Mouse (Mus musculus) T-helper 17 cell (primary cell): Measurements from ENCODE around the gene Tmem14c.
"Not testable (repeated sequence)": the region's sequence is repeated elsewhere in the genome, so short reads cannot be mapped to it uniquely, and the experiment has no call there.

Experiments
- in situ Hi-C, 2 experiments: fragments of 300-600 bp; cut with MboI, MseI; formaldehyde crosslinking; loops; 1 replicate in 1 of 2; 2 replicates in 1 of 2; pipeline ENCODE4 v1.15.1; 2025; ENCODE audit warnings: high pct_unique_total_duplicates in 2 of 2

Tmem14c gene

DNA sequence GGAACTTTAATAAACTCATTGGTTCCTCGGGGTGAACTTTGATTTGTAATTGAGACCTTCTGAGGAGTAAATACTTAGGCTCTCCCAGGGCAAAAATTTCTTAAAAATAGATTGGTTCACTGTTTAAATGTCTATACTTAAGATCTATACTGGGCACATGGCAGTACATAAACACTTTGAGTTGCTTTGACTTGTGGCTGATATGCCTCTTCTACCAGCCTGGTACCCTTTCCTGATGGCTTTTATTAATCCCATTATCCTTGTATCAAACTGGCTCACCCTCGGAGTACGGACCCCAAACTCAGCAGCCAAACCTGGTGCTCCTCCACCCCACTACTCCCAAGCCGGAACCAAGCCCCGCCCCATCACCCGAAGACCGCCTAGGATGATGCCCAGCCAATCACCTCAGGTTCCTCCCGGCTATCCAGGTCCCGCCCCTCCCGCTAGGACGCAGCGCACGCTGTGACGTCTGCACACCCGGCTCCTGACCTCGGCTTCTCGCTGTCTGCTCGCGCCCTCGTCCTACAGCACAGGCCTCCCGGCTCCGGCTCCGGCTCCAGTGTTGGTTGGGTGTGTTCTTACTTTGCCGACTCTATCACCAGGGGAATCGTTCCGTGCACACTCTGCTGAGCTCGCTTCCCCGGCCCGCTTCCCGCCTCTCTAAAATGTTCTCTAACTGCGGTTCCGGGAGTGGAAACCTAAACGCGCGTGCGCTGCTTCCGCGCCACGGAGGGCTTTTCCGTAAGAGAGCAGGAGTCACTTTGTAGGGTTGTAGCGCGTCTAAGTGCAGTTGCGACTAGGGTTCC, at the start of gene Tmem14c:
Gene Tmem14c (plus strand): TSS at position 464 of the 806 bp plus-strand sequence.
- in situ Hi-C loops = loop anchor here in 1 of 2 experiments (10.0 to 25.0 kb wide), 3 partner anchors 171 to 1046 kb away; partner anchors contain the start of genes Hivep1 and Tmem170b

DNA sequence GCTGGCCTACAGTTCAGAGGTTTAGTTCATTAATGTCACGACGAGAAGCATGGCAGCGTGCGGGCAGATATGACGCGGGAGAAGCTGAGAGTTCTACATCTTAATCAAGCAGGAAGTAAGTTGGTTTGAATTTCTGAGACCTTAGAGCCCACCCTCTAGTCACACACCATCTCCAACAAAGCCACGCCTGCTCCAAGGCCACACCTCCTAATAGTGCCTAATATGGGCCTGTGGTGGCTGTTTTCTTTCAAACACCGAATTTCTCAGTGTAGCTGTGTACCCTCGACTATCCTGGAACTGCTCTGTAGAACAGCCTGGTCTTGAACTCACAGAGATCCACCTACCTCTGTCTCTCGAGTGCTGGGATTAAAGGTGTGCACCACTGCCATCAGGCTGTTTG, 48.5 kb upstream of the Tmem14c start:
- in situ Hi-C loops = no loop called here

DNA sequence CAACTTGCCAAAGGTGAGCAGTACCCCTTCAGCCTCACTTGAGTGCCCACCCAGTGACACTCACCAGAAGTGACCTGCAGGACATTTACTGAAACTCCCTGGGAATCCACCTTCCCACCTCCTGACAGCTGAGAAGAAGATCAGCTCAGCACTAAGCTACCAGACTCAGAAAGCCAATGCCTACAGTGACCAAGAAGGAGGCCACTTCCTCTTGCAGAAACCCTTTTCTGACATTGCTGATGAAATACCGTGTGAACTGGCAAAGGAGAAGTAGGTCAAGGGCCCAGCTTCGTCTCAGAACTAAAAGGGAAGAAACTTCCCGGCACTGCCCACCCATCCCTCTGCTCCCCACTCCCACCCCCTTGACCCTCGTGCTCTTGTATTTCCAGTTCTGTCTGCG, 47.5 kb upstream of the Tmem14c start:
- in situ Hi-C loops = no loop called here

DNA sequence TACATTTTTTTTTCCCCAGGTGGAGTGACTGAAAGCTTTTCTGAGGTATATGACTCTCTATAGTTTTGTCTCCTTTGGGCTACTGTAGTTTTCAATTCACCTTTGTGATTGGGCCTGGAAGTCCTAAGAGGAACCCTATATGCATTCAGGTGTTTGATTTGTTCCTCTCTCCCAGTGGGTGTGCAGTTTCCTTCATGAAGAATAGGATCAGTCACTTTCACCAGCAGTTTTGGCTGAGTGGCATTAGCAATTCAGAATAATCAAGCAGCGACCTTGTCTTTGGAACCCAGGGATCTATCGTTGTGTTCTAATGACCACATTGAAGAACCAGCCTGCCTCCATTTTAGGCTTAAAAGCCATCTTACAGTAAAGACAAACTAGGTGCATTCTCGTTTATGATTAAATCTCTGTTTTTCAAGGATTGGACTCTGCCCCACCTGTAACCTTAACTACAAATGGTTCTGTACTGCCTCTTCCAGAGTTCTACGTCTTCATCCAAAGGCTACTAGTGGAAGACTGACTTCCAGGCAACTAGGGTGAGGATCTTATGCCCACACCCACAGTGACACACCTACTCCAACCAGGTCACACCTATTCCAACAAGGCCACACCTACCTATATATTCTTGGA, 46.2 kb upstream of the Tmem14c start:
- in situ Hi-C loops = no loop called here

DNA sequence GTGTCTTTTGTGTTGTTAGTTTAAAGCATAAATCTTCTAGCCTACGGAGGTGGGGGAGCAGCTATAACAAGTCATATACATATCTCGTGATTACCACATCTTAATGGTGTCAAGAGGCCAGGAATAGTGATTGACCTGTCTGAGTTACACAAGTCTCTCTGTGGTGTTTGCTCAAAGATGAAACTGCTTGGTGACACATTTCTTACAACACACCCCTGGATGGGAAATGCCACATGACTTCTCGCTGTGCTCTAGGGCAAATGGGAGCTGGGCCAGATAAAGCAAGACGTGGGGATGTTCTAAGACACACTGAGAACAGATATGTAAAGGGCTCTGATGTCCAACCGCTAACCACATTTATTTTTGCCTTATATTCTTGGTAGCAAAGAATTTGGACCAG, 44.8 kb upstream of the Tmem14c start:
- in situ Hi-C loops = no loop called here

DNA sequence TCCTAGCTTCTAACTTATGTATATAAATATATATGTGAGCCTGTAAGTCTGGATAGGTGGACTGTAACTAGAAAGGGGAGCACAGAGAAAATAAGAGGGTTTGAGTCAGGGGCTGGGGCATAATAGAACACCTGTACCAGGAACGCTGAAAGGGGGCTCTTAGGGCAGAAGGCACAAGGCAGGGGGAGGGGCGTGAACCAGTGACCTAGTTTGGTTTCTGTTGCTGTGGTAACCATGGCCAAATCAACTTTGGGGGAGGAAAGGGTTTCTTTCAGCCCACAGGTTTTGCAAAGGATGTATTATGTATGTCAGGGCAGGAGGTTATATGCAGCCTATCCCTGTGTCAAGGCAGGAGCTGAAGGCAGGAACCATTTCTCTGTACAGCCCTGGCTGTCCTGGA, 44.3 kb upstream of the Tmem14c start:
- in situ Hi-C loops = no loop called here

DNA sequence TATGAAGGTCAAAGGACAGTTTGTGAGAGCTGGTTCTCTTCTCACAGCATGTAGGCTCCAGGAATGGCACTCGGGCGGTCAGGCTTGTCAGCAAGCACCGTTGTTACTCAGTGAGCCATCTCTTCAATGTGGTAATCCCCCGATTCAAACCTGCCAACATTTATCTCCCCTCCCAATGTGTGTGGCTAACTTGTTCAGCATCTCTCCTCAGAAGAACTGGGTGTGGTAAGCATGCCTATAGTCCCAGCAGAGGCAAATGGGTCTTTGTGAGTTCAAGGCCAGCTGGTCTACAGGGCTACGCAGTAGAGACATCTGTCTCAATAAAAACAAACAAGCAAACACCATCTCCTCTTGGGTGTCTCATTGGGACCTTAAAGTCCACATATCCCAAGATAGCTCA, 43.1 kb upstream of the Tmem14c start:
- in situ Hi-C loops = no loop called here

DNA sequence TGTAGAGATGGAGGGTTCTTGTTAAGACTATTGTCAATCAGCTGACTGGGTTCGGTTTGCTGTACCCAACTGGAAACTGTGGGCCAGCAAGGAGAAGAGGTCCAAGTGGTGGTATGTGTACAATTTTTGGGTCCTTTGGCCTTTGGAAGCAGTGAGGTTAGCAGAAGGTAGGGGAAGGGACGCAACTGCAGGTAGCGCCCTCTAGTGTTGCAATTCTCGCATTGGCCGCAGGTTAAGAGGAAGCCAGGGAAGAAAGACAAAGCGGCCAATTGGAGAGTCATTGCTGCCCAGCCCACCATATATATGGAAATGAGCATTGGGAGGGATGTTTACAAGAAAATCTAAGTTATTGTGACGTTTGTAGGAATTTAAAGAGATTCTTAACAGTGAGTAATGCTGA, 38.5 kb upstream of the Tmem14c start:
- in situ Hi-C loops = loop anchor here in 1 of 2 experiments (5.0 kb wide), 1 partner anchor 135 kb away; no protein-coding TSS in a partner anchor

DNA sequence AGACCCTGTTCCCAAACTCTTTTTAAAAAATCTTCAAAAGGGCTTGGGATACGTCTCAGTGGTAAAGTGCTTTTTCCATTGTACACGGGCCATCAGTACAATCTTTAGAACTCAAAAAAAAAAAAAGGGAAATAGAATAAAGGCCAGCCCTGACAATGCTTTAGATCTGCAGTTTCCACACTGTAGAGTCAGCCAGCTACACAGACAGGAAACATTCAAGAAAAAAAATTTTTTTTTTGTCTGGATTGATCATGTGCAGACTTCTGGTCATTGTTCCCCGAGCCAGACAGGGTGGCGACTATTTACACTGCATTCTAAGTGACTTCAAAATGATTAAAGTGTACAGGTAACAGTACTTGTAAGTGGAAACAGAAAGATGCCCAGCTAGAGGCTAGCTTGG, 37.4 kb upstream of the Tmem14c start:
- in situ Hi-C loops = loop anchor here in 1 of 2 experiments (5.0 kb wide), 1 partner anchor 136 kb away; no protein-coding TSS in a partner anchor

DNA sequence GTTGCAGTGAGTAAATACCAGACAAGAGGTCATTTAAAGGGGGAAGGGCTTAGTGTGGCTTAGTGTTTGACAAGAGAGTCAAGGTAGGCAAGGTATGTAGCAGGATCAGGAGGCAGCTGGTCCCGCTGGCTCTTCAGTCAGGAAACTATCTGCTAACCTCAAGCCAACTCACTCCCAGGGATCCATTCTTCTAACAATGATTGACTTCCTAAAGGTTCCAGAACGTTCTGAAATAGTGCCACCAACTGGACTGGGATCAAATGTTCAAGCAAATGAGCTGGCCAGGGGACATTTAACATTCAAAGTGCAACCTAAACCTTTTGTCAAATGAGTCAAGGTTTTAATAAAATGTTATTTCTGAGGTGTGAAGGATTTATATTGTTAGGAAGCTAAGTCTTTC, 36.8 kb upstream of the Tmem14c start:
- in situ Hi-C loops = loop anchor here in 1 of 2 experiments (5.0 kb wide), 1 partner anchor 137 kb away; no protein-coding TSS in a partner anchor

DNA sequence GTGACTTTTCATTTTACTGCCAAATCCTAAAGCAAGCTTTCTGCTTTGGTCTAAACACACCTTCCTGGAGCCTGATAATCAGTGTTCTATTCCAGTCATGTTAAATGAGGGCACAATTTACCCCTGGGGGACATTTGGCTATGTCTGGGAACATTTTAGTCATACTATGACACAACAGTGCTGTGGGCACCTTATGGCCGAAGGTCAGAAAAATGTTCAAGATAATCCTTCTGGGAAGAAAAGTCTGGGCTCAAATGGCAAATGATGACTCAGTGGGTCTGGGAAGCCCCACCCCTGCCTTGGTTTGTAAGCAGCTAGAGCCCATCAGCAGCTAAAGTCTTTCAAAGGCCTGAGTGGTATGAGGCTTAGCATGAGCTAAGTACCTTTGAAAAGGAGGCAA, 33.3 kb upstream of the Tmem14c start:
- in situ Hi-C loops = no loop called here

DNA sequence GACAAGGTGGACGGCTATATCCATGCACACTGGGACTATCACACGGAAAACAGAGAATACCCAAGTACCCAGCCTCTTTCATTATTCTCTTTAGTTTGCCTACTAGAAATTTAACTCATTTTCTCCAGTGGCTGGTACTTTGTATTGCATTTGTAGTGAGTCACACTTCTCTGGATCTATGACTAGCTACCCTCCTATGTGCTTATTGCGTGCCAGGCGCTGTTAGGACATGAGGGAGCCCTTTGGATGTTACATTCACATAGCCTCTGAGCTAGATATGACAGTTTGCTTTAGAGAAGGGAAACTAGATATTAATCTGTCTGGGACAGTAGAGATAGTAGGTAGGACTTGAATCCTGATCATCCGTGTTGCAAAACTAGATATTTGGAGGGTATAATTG, 30.0 kb upstream of the Tmem14c start:
- in situ Hi-C loops = no loop called here

DNA sequence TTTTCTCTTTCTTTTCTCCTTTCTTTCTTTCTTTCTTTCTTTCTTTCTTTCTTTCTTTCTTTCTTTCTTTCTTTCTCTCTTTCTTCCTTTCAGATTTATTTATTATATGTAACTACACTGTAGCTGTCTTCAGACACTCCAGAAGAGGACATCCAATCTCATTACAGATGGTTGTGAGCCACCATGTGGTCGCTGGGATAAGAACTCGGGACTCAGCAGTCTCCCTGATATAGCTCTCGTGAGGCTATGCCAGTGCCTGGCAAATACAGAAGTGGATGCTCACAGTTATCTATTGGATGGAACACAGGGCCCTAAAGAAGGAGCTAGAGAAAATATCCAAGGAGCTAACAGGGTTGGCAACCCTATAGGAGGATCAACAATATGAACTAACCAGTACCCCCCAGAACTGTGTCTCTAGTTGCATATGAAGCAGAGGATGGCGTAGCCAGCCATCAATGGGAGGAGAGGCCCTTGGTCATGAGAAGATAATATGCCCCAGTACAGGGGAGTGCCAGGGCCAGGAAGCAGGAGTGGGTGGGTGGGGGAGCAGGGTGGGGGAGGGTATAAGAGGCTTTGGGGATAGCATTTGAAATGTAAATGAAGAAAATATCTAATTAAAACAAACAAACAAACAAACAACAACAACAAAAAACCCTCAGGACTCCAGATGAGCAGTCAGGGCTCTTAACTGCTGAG, 28.3 kb upstream of the Tmem14c start:
- in situ Hi-C loops = not testable (repeated sequence)

DNA sequence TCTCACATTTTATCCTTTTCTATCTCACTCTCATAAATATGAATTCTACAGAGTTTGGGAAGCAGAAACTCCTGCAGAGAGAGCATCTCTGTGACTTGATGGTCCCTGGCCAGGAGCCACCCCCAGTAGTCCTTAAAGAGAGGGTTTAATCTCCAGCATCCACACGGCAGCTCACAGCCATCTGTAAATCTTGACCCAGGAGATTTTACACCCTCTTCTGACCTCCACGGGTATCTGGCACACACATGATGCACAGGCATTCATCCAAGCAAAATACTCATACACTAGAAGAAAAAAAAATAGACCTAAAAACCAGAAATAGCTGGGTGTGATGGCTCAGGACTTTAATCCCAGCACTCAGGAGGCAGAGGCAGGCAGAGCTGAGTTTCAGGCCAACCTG, 27.7 kb upstream of the Tmem14c start:
- in situ Hi-C loops = no loop called here

DNA sequence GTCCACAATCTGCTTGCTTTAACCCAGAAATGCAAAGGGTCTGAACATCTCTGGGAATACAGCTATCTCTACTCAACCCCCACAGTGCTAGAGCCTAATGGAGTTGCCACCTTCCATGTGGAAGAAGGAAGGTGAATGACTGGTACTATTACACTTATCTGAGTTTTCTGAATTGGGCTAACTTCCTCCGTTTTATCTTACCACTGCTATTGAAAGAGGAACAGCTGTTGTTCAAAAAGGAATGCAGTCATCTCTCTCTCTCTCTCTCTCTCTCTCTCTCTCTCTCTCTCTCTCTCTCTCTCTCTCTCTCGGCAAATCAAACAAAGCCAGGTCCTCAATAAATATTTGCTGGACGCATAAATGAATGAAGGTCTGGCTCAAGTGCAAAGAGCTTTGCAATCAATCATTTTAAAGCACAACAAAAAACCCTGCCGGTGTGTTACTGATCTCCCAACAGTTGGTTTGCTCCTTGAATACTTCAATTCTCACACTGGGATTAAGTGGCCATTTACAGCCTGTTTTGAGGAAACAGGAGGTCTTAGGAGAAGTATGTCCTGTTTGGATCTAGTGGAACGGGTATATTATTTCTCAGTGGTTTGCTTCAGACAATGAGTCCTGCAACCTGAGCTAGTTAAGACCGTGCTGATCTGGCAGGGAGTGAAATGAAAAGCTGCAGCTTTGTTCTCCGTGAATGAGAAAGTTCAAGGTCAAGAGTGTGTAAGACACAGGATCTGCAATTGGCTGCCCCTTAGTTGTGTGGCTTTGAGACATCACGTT, 21.4 kb upstream of the Tmem14c start:
- in situ Hi-C loops = no loop called here

DNA sequence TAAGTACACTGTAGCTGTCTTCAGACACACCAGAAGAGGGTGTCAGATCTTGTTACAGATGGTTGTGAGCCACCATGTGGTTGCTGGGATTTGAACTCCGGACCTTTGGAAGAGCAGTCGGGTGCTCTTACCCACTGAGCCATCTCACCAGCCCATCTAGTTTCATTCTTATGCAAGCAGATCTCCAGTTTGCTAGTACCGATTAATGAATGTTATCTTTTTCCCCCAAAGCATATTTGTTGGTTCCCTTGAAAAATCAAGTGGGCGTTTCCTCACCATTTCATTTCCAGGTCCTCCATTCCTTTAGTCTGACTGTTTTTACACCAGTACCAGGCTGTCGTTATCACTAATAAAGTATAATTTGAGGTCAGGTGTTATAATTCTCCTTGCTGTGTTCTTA, 17.6 kb upstream of the Tmem14c start:
- in situ Hi-C loops = not testable (repeated sequence)

DNA sequence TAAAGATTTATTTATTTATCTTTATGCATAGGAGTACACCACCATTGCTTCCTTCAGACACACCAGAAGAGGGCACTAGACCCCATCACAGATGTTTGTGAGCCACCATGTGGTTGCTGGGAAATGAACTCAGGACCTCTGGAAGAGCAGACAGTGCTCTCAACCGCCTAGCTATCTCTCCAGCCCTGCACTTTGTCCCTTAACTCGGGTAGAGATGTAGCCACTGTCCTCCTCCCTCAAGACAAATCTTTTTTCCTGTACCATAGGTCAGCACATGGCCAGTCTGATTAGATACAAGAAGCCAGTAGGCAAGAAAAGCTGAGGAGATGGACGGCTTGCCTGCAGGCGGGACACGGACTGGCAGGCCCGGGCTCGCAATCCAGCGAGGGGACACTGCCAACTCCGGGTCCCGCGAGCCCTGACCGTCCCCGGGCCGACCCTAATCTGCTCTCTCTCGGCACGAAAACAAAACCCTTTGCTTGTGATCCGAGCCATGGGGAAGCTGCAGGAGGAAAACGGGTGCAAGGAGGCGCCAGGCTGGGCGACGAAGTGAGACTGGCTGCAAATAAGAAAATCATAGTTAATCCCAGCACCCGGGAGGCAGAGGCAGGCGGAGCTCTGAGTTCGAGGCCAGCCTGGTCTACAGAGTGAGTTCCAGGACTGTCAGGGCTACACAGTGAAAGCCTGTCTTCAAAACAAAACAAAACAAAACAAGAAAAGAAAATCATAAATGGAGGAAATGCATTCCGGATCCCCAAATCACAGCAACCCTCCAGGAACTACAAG, 15.8 kb upstream of the Tmem14c start:
- in situ Hi-C loops = loop anchor here (10.0 to 25.0 kb wide), 2 partner anchors 244 to 1062 kb away; partner anchors contain the start of genes Hivep1 (in 1 of the 2) and Smim13 (in 1 of the 2)

DNA sequence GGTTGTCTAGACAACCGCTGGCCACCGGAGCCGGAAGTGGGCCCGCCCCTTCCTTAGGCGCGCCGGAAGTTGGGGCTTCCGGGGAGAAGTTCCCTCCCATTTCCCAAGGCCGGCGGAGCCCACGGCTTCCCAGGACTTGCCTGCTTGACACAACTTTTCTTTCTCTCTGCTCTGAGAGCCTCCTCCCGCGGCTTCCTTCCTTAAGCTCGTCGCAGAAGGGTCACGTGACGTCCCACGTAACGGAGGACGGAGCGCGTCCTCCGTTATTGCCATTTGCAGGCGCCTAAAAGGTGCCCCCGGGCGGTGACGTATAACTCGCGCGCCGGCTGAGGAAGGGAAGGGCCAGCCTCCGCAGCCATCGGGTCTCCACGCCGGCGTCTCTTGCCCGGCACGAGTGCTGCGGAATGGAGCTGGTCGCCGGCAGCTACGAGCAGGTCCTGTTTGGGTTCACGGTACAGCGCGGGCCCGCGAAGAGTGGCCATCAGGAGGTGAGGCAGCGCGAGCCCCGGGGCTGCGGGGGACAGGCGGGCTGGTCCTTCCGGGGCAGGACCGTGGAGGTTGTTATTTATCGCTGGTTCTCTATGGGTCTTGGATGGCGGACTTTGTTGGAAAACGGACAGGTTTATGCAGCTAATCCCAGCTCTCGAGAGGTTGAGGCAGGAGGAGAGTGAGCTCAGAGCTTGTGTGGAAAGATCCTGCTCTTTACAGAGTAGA, 15.0 kb upstream of the Tmem14c start, which contains the start of gene Pak1ip1:
Gene Pak1ip1 (plus strand): TSS at position 98 of the 714 bp plus-strand sequence.
- in situ Hi-C loops = loop anchor here (10.0 to 25.0 kb wide), 2 partner anchors 244 to 1061 kb away; partner anchors contain the start of genes Hivep1 (in 1 of the 2) and Smim13 (in 1 of the 2)

DNA sequence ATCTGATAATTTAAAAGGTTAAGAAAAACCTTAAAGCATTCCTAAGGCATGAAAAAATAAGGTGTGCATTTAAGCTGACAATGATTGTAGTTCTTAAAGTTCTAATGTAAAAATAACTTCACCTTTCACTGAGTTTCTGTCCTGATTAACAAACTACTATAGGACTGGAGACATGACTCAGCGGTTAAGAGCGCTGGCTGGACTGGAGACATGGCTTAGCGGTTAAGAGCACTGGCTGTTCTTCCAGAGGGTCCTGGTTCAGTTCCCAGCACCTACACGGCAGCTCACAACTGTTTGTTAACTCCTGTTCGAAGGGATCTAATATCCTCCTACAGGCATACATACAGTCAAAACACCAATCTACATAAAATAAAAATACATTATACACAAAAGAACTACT, 14.1 kb upstream of the Tmem14c start:
- in situ Hi-C loops = loop anchor here (10.0 to 25.0 kb wide), 2 partner anchors 243 to 1060 kb away; partner anchors contain the start of genes Hivep1 (in 1 of the 2) and Smim13 (in 1 of the 2)
